Mouse (Mus musculus) limb, embryonic 14.5 days (tissue): Measurements from ENCODE around the gene Zfp706. TPM values are rescaled to one million over a fixed set of nuclear protein-coding genes. Genes with fewer than 3 reads are reported as not detected.

Experiments
- ATAC-seq: fragments of 200-750 bp; cut with Nextera tagmentation; 2 replicates; pipeline ENCODE4 v1.8.0; 2017; ENCODE audit warnings: low read depth, moderate number of reproducible peaks, moderate TSS enrichment; ENCODE audit not compliant: low FRiP score
- DNase-seq: peaks from one replicate; pipeline ENCODE4 v3.0.0-alpha.2; 2015; ENCODE audit warnings: low spot score
- H3K27ac ChIP-seq: fragments of 300-500 bp; sonication (generic); replicated peaks from 2 replicates; pipeline ENCODE4 v1.5.1; 2014; ENCODE audit warnings: low read depth, mild to moderate bottlenecking, low read length, moderate library complexity, mixed read lengths
- H3K27me3 ChIP-seq: fragments of 300-500 bp; sonication (generic); 2 replicates; pipeline ENCODE4 v1.6.1; 2014; ENCODE audit warnings: low read length, mixed read lengths; ENCODE audit not compliant: control insufficient read depth, insufficient read depth
- H3K36me3 ChIP-seq: fragments of 300-500 bp; sonication (generic); 2 replicates; pipeline ENCODE4 v1.6.1; 2014; ENCODE audit warnings: mild to moderate bottlenecking, low read length, moderate library complexity, mixed read lengths; ENCODE audit not compliant: control insufficient read depth, insufficient read depth
- H3K4me1 ChIP-seq: fragments of 300-500 bp; sonication (generic); 2 replicates; pipeline ENCODE4 v1.6.1; 2014; ENCODE audit warnings: antibody characterized with exemption, low read length, mixed read lengths; ENCODE audit not compliant: control insufficient read depth, insufficient read depth
- H3K4me2 ChIP-seq: fragments of 300-500 bp; sonication (generic); replicated peaks from 2 replicates; pipeline ENCODE4 v1.6.1; 2014; ENCODE audit warnings: low read depth, mild to moderate bottlenecking, low read length, moderate library complexity; ENCODE audit not compliant: severe bottlenecking
- H3K4me3 ChIP-seq: fragments of 300-500 bp; sonication (generic); replicated peaks from 2 replicates; pipeline ENCODE4 v1.5.1; 2014; ENCODE audit warnings: low read length
- H3K9ac ChIP-seq: fragments of 300-500 bp; sonication (generic); 2 replicates; pipeline ENCODE4 v1.6.1; 2014; ENCODE audit warnings: mild to moderate bottlenecking, low read depth, low read length, moderate library complexity; ENCODE audit not compliant: severe bottlenecking
- H3K9me3 ChIP-seq: fragments of 300-500 bp; sonication (generic); 2 replicates; pipeline ENCODE4 v1.6.1; 2016; ENCODE audit warnings: low read length; ENCODE audit not compliant: control insufficient read depth
- POLR2A ChIP-seq: fragments of 200-500 bp; IDR thresholded peaks from 2 replicates; pipeline ENCODE4 v1.8.0; 2012; ENCODE audit warnings: inconsistent platforms, mild to moderate bottlenecking, moderate library complexity, borderline replicate concordance; ENCODE audit not compliant: insufficient read depth, insufficient read length; ENCODE audit errors: extremely low read depth
- WGBS: fragments of 180-500 bp; shearing (Covaris S2); extraction: QIAGEN DNeasy Blood & Tissue Kit; methylation state at CpG from one replicate; pipeline ENCODE4 v1.1.7; 2014; 5-methylcytosine and 5-hydroxymethylcytosine counted together
- polyA plus RNA-seq, 2 experiments: library from polyadenylated mRNA; depleted of rRNA in 1 of 2; stranded (reverse) in 1 of 2; unstranded in 1 of 2; fragments of >200 nt; fragmentation: Nextera tagmentation in 1 of 2; extraction: Ambion mirVana in 1 of 2; gene quantifications; 2 replicates each; pipeline versions ENCODE4 v1.2.1 to v1.2.3; 2012 to 2014

The Zfp706 gene
- polyA plus RNA-seq, 2 experiments: 98.3 to 400 TPM

- no peaks in the 10 kb centered on the region for H3K9me3 ChIP-seq
- no peak overlapping the region for H3K4me2 ChIP-seq
- H3K4me3 ChIP-seq: no peak overlapping the region
- H3K9ac ChIP-seq: no peak overlapping the region
- no peaks in the 10 kb centered on the region for H3K36me3 ChIP-seq
- WGBS: 22% methylated on average over 3 of the region's 3 CpGs
- no peaks in the 10 kb centered on the region for H3K27me3 ChIP-seq
- DNase-seq: no peak
- ATAC-seq: no peak
- peaks cover 4% of the 10 kb centered on the region for H3K4me1 ChIP-seq
- no peak for TF ChIP-seq POLR2A
- no peak overlapping the region for H3K27ac ChIP-seq
These were observed 3.7 kb upstream of the Zfp706 start for GRCm38 (mm10) chr15:37011316-37011715.

- Histone ChIP-seq H3K36me3 (no peaks in the 10 kb centered on the region), H3K4me1 (peaks cover 19% of the 10 kb centered on the region), H3K4me3 (no peak overlapping the region), H3K4me2 (no peak overlapping the region), H3K9me3 (no peaks in the 10 kb centered on the region), H3K27me3 (no peaks in the 10 kb centered on the region), H3K9ac (no peak overlapping the region), H3K27ac (no peak overlapping the region)
- no peak for ATAC-seq
- TF ChIP-seq POLR2A: no peak
- DNase-seq: no peak
These were observed 973 bp upstream of the Zfp706 start for GRCm38 (mm10) chr15:37008546-37008945.

GRCm38 (mm10) chr15:37007959-37008419 lies 416 bp upstream of the Zfp706 start:
- peak overlapping the region; percentile 96 for H3K27ac ChIP-seq
- WGBS: 24% methylated on average over 8 of the region's 8 CpGs
- DNase-seq: no peak
- H3K9me3 ChIP-seq: no peaks in the 10 kb centered on the region
- H3K4me1 ChIP-seq: peaks cover 19% of the 10 kb centered on the region
- peak overlapping the region; percentile 98 for H3K9ac ChIP-seq
- H3K27me3 ChIP-seq: no peaks in the 10 kb centered on the region
- H3K36me3 ChIP-seq: peaks cover under 1% of the 10 kb centered on the region
- peak overlapping the region; percentile 73 for H3K4me2 ChIP-seq
- H3K4me3 ChIP-seq: peak overlapping the region; percentile 91
- no peak for ATAC-seq
- no peak for TF ChIP-seq POLR2A

- Histone ChIP-seq H3K27ac (peak overlapping the region; percentile 96), H3K4me2 (peak overlapping the region; percentile 73), H3K9me3 (no peaks in the 10 kb centered on the region), H3K4me3 (peak overlapping the region; percentile 91), H3K36me3 (peaks cover 13% of the 10 kb centered on the region), H3K27me3 (no peaks in the 10 kb centered on the region), H3K4me1 (peaks cover 19% of the 10 kb centered on the region), H3K9ac (peak overlapping the region; percentile 98)
- TF ChIP-seq POLR2A: no peak
- ATAC-seq (no peak), DNase-seq (peak; percentile 39)
- under 1% methylated on average over 26 of the region's 48 CpGs for WGBS
These were observed 953 bp downstream of the Zfp706 start for GRCm38 (mm10) chr15:37006475-37007164.

- no peaks in the 10 kb centered on the region for H3K27me3 ChIP-seq
- H3K4me3 ChIP-seq: peak overlapping the region; percentile 91
- peak overlapping the region; percentile 96; the same call in 1 of the 2 replicates for H3K27ac ChIP-seq
- H3K9me3 ChIP-seq: no peaks in the 10 kb centered on the region
- peak overlapping the region; percentile 73 for H3K4me2 ChIP-seq
- no peak for TF ChIP-seq POLR2A
- 39% methylated on average over 7 of the region's 7 CpGs for WGBS
- ATAC-seq: no peak
- H3K4me1 ChIP-seq: peaks cover 19% of the 10 kb centered on the region
- H3K36me3 ChIP-seq: peaks cover 20% of the 10 kb centered on the region
- H3K9ac ChIP-seq: peak overlapping the region; percentile 98
- no peak for DNase-seq
These were observed 1.6 kb downstream of the Zfp706 start for GRCm38 (mm10) chr15:37005793-37006474.
